Mouse (Mus musculus): Measurements from ENCODE around the gene Misp.

DNA sequence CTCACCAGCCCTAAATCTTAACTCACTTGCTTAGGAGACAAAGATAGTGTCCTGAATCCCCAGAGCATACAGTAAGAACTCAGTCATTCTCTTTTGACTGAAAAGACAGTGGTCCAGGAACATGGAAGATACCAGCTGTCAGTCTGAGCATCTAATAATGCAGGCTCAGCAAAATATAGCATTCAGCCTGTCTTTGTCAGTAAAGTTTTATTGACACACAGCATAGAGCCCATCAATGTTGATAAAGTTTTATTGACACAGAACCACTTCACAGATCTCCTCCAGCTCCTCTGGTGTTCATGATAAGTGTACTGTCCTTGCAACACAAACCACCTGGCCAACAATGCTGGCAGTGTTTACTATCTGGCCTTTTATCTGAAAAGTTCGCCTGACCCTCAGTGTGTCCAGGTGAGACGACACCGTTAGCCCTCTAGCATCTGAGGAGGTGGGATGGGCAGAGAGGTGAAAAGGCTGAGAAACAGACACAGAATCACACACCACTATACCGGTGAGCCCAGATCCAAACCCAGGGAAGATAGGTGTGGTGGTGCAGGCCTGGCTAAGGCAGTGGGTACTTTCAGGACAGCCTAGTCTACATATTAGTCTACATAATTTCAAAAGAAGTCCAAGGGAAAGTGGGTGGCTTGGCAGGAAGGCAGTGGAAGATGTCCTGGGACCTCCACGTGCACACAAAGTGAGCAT, 28.3 kb upstream of the Misp start:
- TF ChIP-seq CTCF (IDR thresholded peaks at IDR 0.05; ENCODE audit: low read depth, low read length) (no peak), POLR2A (IDR thresholded peaks at IDR 0.05; ENCODE audit: borderline replicate concordance, low read depth, low read length) (no peak)

Data from bone marrow macrophage, adult 2 months (primary cell).